11 mouse cellular contexts compared by ENCODE assay signal in genomic region chr4:99947192-99947591, GRCm38 (mm10). TPM values are rescaled to one million over a fixed set of nuclear protein-coding genes. Genes with fewer than 3 reads are reported as not detected.
A peak's percentile ranks its signal among the peaks of the same experiment; 100 is the strongest.
DNase-seq lines count a peak whose midpoint lies in the region; ATAC-seq and TF ChIP-seq lines count a peak whose summit lies in the region.
"Had no signal": no experiment of that assay in that cellular context is flagged by ENCODE, and none has a peak within 500 bp of the region (broad histone marks: within the 10 kb centered on the region; RNA-seq: fewer than 3 reads in every experiment).

No protein-coding gene starts in this region.

- in situ Hi-C loops in ES-E14 (cut with MboI; ENCODE audit: low sequenced_read_pairs in 2 of 2, unreplicated experiment in 2 of 2), result no loop called here

- no peaks in the 10 kb centered on the region for H3K4me1 ChIP-seq in kidney, postnatal 0 days (replicated peaks; ENCODE audit: insufficient read depth, low read length)
- H3K4me1 ChIP-seq in ES-E14 (ENCODE audit: control insufficient read depth in 2 of 2, insufficient read depth in 2 of 2, low read length in 2 of 2, poor library complexity in 1 of 2), result peaks cover 0 to 9% of the 10 kb centered on the region in 2 experiments; a peak in 1 of 4 replicates
- H3K4me1 ChIP-seq in forebrain, embryonic 16.5 days (replicated peaks; ENCODE audit: control insufficient read depth, insufficient read depth, low read length), result no peaks in the 10 kb centered on the region
- H3K4me1 ChIP-seq in midbrain, embryonic 16.5 days (ENCODE audit: control insufficient read depth, insufficient read depth, low read length), result no peaks in the 10 kb centered on the region
- H3K4me1 ChIP-seq: embryonic facial prominence, embryonic 15.5 days had no signal

- no peak overlapping the region for H3K4me3 ChIP-seq in kidney, postnatal 0 days (replicated peaks; ENCODE audit: low read depth, low read length)
- H3K4me3 ChIP-seq in ES-E14 (ENCODE audit: insufficient read depth in 1 of 2, low read depth in 1 of 2, low read length in 2 of 2, poor library complexity in 1 of 2, severe bottlenecking in 1 of 2), result no peak overlapping the region
- H3K4me3 ChIP-seq in forebrain, embryonic 16.5 days (replicated peaks; ENCODE audit: low read length), result no peak overlapping the region
- H3K4me3 ChIP-seq in midbrain, embryonic 16.5 days (ENCODE audit: low read depth, low read length), result no peak overlapping the region
- H3K4me3 ChIP-seq: embryonic facial prominence, embryonic 15.5 days; myocyte had no signal

- WGBS in kidney, postnatal 0 days, result 61% methylated on average over 1 of the region's 1 CpGs
- 94% methylated on average over 1 of the region's 1 CpGs for WGBS in forebrain, embryonic 16.5 days
- WGBS in midbrain, embryonic 16.5 days, result 86% methylated on average over 1 of the region's 1 CpGs

- H3K27me3 ChIP-seq in kidney, postnatal 0 days (ENCODE audit: insufficient read depth, low read length), result no peaks in the 10 kb centered on the region
- no peaks in the 10 kb centered on the region for H3K27me3 ChIP-seq in forebrain, embryonic 16.5 days (replicated peaks; ENCODE audit: control insufficient read depth, insufficient read depth, low read length)
- no peaks in the 10 kb centered on the region for H3K27me3 ChIP-seq in midbrain, embryonic 16.5 days (ENCODE audit: control insufficient read depth, insufficient read depth, low read depth, low read length)
- H3K27me3 ChIP-seq: embryonic facial prominence, embryonic 15.5 days had no signal

- H3K36me3 ChIP-seq in kidney, postnatal 0 days (ENCODE audit: insufficient read depth, low read length), result no peaks in the 10 kb centered on the region
- no peaks in the 10 kb centered on the region for H3K36me3 ChIP-seq in ES-E14 (ENCODE audit: control insufficient read depth, insufficient read depth, low read length, poor library complexity, severe bottlenecking)
- no peaks in the 10 kb centered on the region for H3K36me3 ChIP-seq in forebrain, embryonic 16.5 days (ENCODE audit: control insufficient read depth, insufficient read depth)
- H3K36me3 ChIP-seq in midbrain, embryonic 16.5 days (ENCODE audit: control insufficient read depth, insufficient read depth, low read length), result no peaks in the 10 kb centered on the region
- H3K36me3 ChIP-seq: embryonic facial prominence, embryonic 15.5 days had no signal

- H3K27ac ChIP-seq in kidney, postnatal 0 days, result no peak overlapping the region
- H3K27ac ChIP-seq in ES-E14 (ENCODE audit: insufficient read depth, low read depth, low read length, poor library complexity, severe bottlenecking), result no peak overlapping the region
- H3K27ac ChIP-seq in forebrain, embryonic 16.5 days (ENCODE audit: low read length), result no peak overlapping the region
- H3K27ac ChIP-seq in midbrain, embryonic 16.5 days (ENCODE audit: low read length), result no peak overlapping the region
- H3K27ac ChIP-seq: embryonic facial prominence, embryonic 15.5 days had no signal

- TF ChIP-seq CTCF in kidney, postnatal 0 days (IDR thresholded peaks at IDR 0.05; ENCODE audit: low read depth), result peak; percentile 77

- no peaks in the 10 kb centered on the region for H3K9me3 ChIP-seq in kidney, postnatal 0 days (replicated peaks; ENCODE audit: low read length)
- no peaks in the 10 kb centered on the region for H3K9me3 ChIP-seq in ES-E14 (ENCODE audit: control insufficient read depth, insufficient read depth, low read depth, low read length)
- no peaks in the 10 kb centered on the region for H3K9me3 ChIP-seq in forebrain, embryonic 16.5 days (ENCODE audit: control insufficient read depth, low read length)
- H3K9me3 ChIP-seq in midbrain, embryonic 16.5 days (replicated peaks; ENCODE audit: control insufficient read depth, low read length, poor library complexity, severe bottlenecking), result no peaks in the 10 kb centered on the region
- H3K9me3 ChIP-seq: embryonic facial prominence, embryonic 15.5 days had no signal

- peak; percentile 82 for DNase-seq in kidney, postnatal 0 days (ENCODE audit: low spot score)
- no peak for DNase-seq in kidney, adult 8-10 months
- peak; percentile 27 for DNase-seq in ES-E14 (ENCODE audit: low read depth, low spot score)
- DNase-seq in kidney, postnatal 14 days, result no peak
- DNase-seq in kidney, postnatal 10 days, result no peak
- DNase-seq: adrenal gland, adult 8-10 months had no signal

- no peak overlapping the region for H3K4me2 ChIP-seq in kidney, postnatal 0 days (ENCODE audit: low read length)
- no peak overlapping the region for H3K4me2 ChIP-seq in forebrain, embryonic 16.5 days (ENCODE audit: low read length)
- no peak overlapping the region for H3K4me2 ChIP-seq in midbrain, embryonic 16.5 days (ENCODE audit: low read length)
- H3K4me2 ChIP-seq: embryonic facial prominence, embryonic 15.5 days had no signal

- no peak overlapping the region for H3K9ac ChIP-seq in kidney, postnatal 0 days (ENCODE audit: low read depth, low read length)
- H3K9ac ChIP-seq in ES-E14 (ENCODE audit: insufficient read depth, low read depth, low read length, poor library complexity, severe bottlenecking), result no peak overlapping the region
- H3K9ac ChIP-seq in forebrain, embryonic 16.5 days (replicated peaks; ENCODE audit: low read depth, low read length), result no peak overlapping the region
- no peak overlapping the region for H3K9ac ChIP-seq in midbrain, embryonic 16.5 days (ENCODE audit: low read depth, low read length)
- H3K9ac ChIP-seq: embryonic facial prominence, embryonic 15.5 days had no signal

- ATAC-seq in kidney, postnatal 0 days (replicated peaks; ENCODE audit: low FRiP score, low read depth), result no peak
- ATAC-seq in forebrain, embryonic 16.5 days, result peak; percentile 73
- peak; percentile 68 for ATAC-seq in midbrain, embryonic 16.5 days
- ATAC-seq in erythroblast, adult 5-6 weeks (replicated peaks; ENCODE audit: low FRiP score, poor library complexity, severe bottlenecking), result no peak

TF ChIP-seq in ES-E14, 5 proteins besides CTCF, POLR2A, EP300 and RAD21:
- TF ChIP-seq HCFC1 (IDR thresholded peaks at IDR 0.05; ENCODE audit: borderline replicate concordance, insufficient read depth, low read length) (no peak), ZC3H11A (IDR thresholded peaks at IDR 0.05; ENCODE audit: borderline replicate concordance, low read depth, low read length) (peak; percentile 33; the same call in 1 of the 2 replicates), CHD2 (IDR thresholded peaks at IDR 0.05; ENCODE audit: low read depth, low read length) (no peak), MAFK (IDR thresholded peaks at IDR 0.05; ENCODE audit: insufficient read depth, low read depth, low read length) (no peak), ZNF384 (IDR thresholded peaks at IDR 0.05; ENCODE audit: low read depth, low read length) (no peak)

RNA-seq across cellular contexts. Expression of gene Itgb3bp, which starts 17.6 kb away (rescaled TPM):
- polyA plus RNA-seq in kidney, postnatal 0 days (2015; fragmentation: Nextera tagmentation; extraction: Ambion mirVana), result 36.8 and 38.3 TPM in 2 replicates
- 2.9 and 6.5 TPM in 2 replicates for total RNA-seq in ES-E14 (2012; rRNA removed)
- polyA plus RNA-seq in forebrain, embryonic 16.5 days (2015; fragmentation: Nextera tagmentation; extraction: Ambion mirVana), result 17.6 and 18.9 TPM in 2 replicates
- polyA plus RNA-seq in midbrain, embryonic 16.5 days (2015; fragmentation: Nextera tagmentation; extraction: Ambion mirVana), result 12.4 and 12.9 TPM in 2 replicates
- total RNA-seq in erythroblast, adult 5-6 weeks (2015; ENCODE audit: low replicate concordance), result 1.3 and 2.1 TPM in 2 replicates
- 1.7 and 1.9 TPM in 2 replicates for total RNA-seq in erythroblast, adult 5-6 weeks (2017; ENCODE audit: low replicate concordance)

RNA-seq across cellular contexts. Expression of gene Pgm1, which starts 18.0 kb away (rescaled TPM):
- polyA plus RNA-seq in kidney, postnatal 0 days (2015; fragmentation: Nextera tagmentation; extraction: Ambion mirVana), result 63.5 and 68.6 TPM in 2 replicates
- total RNA-seq in ES-E14 (2012; rRNA removed), result 15.6 and 27.6 TPM in 2 replicates
- 43.7 and 46.0 TPM in 2 replicates for polyA plus RNA-seq in forebrain, embryonic 16.5 days (2015; fragmentation: Nextera tagmentation; extraction: Ambion mirVana)
- 78.2 and 91.5 TPM in 2 replicates for polyA plus RNA-seq in midbrain, embryonic 16.5 days (2015; fragmentation: Nextera tagmentation; extraction: Ambion mirVana)
- total RNA-seq in erythroblast, adult 5-6 weeks (2015; ENCODE audit: low replicate concordance), result 3.3 and 4.0 TPM in 2 replicates
- 2.1 and 6.6 TPM in 2 replicates for total RNA-seq in erythroblast, adult 5-6 weeks (2017; ENCODE audit: low replicate concordance)

Comparison
In these comparisons a context has a peak if more than half of its experiments do, and no peak if none do; other contexts are left out.
1. DNase-seq: peak in kidney, postnatal 0 days (single experiment) and ES-E14 (single experiment); none in kidney, adult 8-10 months (0 of 2), kidney, postnatal 14 days (single experiment) and kidney, postnatal 10 days (single experiment).
2. ATAC-seq: peak in forebrain, embryonic 16.5 days (single experiment) and midbrain, embryonic 16.5 days (single experiment); none in kidney, postnatal 0 days (single experiment) and erythroblast, adult 5-6 weeks (single experiment).